Mouse (Mus musculus): ENCODE measurements around the gene Ctbp2. TPM values are rescaled to one million over a fixed set of nuclear protein-coding genes. Genes with fewer than 3 reads are reported as not detected.

Gene Ctbp2
- polyA plus RNA-seq, 1 experiment from 2014 or later, result 60.6 TPM

DNA sequence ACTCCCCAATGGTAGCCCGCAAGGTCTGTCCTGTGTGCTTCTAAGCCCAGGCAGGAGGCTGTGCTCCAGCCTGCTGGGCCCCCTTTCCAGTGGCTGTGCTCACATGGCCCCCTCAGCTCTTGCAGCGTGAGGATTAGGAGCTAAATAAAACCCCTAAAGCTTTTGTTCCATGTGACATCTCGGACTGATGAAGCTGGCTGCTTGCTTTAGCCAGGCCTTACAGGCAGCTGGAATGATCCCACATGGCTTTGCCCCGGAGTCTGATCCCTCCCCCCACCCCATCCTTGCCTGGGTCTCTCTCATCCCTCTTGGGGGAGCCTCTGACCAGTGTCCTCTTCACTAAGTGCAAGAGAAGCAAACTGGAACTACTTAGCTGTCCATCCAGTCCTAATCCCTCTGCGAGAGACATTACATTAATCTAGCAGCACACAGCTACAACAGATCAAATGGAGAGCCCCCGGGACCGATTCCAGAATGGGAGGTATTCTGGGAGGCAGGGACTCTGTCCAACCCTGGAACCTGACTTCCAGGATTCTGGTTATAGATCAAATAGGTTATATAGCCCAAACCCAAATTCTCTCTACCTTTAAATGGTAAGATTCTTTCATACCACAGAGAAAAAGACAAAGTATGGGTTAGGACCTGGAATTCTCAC is 108.6 kb downstream of the Ctbp2 start:
- H3K27me3 ChIP-seq (replicated peaks), result no peaks in the 10 kb centered on the region
- H3K36me3 ChIP-seq, result peaks cover 8% of the 10 kb centered on the region; the same call in 1 of the 2 replicates
- H3K4me1 ChIP-seq (replicated peaks), result peaks cover 78% of the 10 kb centered on the region
- 48% methylated on average over 7 of the region's 7 CpGs for WGBS
- no peak overlapping the region for H3K9ac ChIP-seq
- H3K4me3 ChIP-seq, result no peak overlapping the region
- no peaks in the 10 kb centered on the region for H3K9me3 ChIP-seq (replicated peaks)
- H3K27ac ChIP-seq (ENCODE audit: poor library complexity, severe bottlenecking), result peak overlapping the region; percentile 76
- peak overlapping the region; percentile 27; the same call in 1 of the 2 replicates for H3K4me2 ChIP-seq
- ATAC-seq (ENCODE audit: insufficient number of reproducible peaks, low FRiP score), result no peak

GRCm38 (mm10) chr7:133014631-133015030 is 109.5 kb downstream of the Ctbp2 start:
- H3K4me3 ChIP-seq, result no peak overlapping the region
- WGBS, result 91% methylated on average over 14 of the region's 14 CpGs
- H3K9me3 ChIP-seq (replicated peaks), result no peaks in the 10 kb centered on the region
- peaks cover 14% of the 10 kb centered on the region for H3K36me3 ChIP-seq
- ATAC-seq (ENCODE audit: insufficient number of reproducible peaks, low FRiP score), result no peak
- H3K9ac ChIP-seq, result peak overlapping the region; percentile 53
- peaks cover 78% of the 10 kb centered on the region for H3K4me1 ChIP-seq (replicated peaks)
- peak overlapping the region; percentile 76 for H3K27ac ChIP-seq (ENCODE audit: poor library complexity, severe bottlenecking)
- H3K27me3 ChIP-seq (replicated peaks), result no peaks in the 10 kb centered on the region
- H3K4me2 ChIP-seq, result 0 out of 2 replicates have a peak overlapping the region, but pooled peaks have one; percentile 27

- no peaks in the 10 kb centered on the region for H3K9me3 ChIP-seq (replicated peaks)
- H3K4me1 ChIP-seq (replicated peaks), result peaks cover 78% of the 10 kb centered on the region
- no peaks in the 10 kb centered on the region for H3K27me3 ChIP-seq (replicated peaks)
- WGBS, result 89% methylated on average over 10 of the region's 10 CpGs
- no peak overlapping the region for H3K4me2 ChIP-seq
- no peak overlapping the region for H3K27ac ChIP-seq (ENCODE audit: poor library complexity, severe bottlenecking)
- H3K9ac ChIP-seq, result no peak overlapping the region
- ATAC-seq (ENCODE audit: insufficient number of reproducible peaks, low FRiP score), result no peak
- no peak overlapping the region for H3K4me3 ChIP-seq
- H3K36me3 ChIP-seq, result peaks cover 14% of the 10 kb centered on the region
Measured at GRCm38 (mm10) chr7:133013923-133014322, 110.2 kb downstream of the Ctbp2 start.

DNA sequence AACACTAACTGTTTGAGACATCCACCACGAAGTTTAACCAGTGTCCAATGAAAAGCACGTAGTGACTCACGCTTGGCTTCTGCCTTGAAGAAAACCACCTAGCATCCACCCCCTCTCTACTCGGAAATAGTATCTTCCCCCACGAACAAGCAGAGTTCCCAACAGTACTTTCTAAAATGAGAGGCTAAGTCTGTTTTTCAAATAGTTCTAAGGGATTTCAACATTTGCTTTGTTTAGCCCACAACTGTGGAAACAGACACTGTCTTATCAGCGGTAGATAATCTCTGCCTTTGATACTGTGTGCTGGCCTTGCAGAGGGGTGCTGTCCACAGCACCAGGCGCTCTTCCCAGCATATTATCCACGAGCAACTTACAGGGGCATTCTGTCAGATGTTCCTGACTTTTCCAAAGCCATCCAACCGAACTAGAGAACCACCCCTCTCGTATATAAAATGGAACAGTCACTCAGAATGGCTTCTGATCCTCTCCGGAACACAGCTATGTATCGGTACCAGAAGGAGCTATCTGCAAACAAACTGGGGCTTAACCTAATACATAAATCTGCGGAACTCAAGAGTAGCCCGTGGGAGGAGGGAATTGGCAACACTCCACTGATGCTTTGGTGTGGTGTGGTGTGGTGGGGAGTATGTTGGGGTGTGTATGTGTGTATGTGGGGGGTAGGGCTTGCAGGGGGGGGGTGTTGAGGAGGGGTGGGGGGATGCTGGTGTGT is 111.4 kb downstream of the Ctbp2 start:
- no peak overlapping the region for H3K27ac ChIP-seq (ENCODE audit: poor library complexity, severe bottlenecking)
- 50% methylated on average over 14 of the region's 14 CpGs for WGBS
- H3K36me3 ChIP-seq, result peaks cover 14% of the 10 kb centered on the region
- no peak for ATAC-seq (ENCODE audit: insufficient number of reproducible peaks, low FRiP score)
- peaks cover 84% of the 10 kb centered on the region for H3K4me1 ChIP-seq (replicated peaks)
- H3K9ac ChIP-seq, result no peak overlapping the region
- H3K4me2 ChIP-seq, result no peak overlapping the region; the same call in 1 of the 2 replicates
- H3K4me3 ChIP-seq, result no peak overlapping the region
- H3K9me3 ChIP-seq (replicated peaks), result no peaks in the 10 kb centered on the region
- no peaks in the 10 kb centered on the region for H3K27me3 ChIP-seq (replicated peaks)

DNA sequence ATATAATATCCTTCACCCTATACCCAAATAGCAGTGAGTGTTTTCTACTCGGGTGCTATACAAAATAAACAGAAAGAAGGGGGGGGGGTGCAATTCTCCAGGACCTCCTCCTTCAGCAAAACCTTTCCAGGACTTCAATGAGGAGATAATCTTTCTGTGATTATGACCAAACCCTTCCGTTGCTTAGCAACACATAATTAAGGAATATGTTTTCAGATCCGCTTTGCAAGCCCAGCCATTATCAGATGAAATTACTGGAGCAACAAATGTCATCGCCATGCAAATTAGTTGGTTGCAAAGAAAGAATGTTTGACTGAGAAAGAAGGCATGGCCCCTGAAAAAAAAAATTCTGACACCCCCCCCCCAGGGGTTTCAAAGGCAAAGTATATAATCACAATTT is 112.5 kb downstream of the Ctbp2 start:
- no peak for ATAC-seq (ENCODE audit: insufficient number of reproducible peaks, low FRiP score)
- peak overlapping the region; percentile 49; the same call in 1 of the 2 replicates for H3K27ac ChIP-seq (ENCODE audit: poor library complexity, severe bottlenecking)

GRCm38 (mm10) chr7:133011191-133011590 is 113.0 kb downstream of the Ctbp2 start:
- Histone ChIP-seq H3K4me3 (no peak overlapping the region), H3K27me3 (replicated peaks) (no peaks in the 10 kb centered on the region), H3K36me3 (peaks cover 14% of the 10 kb centered on the region), H3K4me2 (peak overlapping the region; percentile 16; the same call in 1 of the 2 replicates), H3K9ac (no peak overlapping the region), H3K9me3 (replicated peaks) (no peaks in the 10 kb centered on the region), H3K27ac (ENCODE audit: poor library complexity, severe bottlenecking) (peak overlapping the region; percentile 49), H3K4me1 (replicated peaks) (peaks cover 90% of the 10 kb centered on the region)
- ATAC-seq (ENCODE audit: insufficient number of reproducible peaks, low FRiP score), result no peak
- 38% methylated on average over 5 of the region's 5 CpGs for WGBS

More for the DNA sequence above, 112.5 kb downstream of the Ctbp2 start:
- no peaks in the 10 kb centered on the region for H3K27me3 ChIP-seq (replicated peaks)
- peaks cover 14% of the 10 kb centered on the region for H3K36me3 ChIP-seq
- H3K4me1 ChIP-seq (replicated peaks), result peaks cover 90% of the 10 kb centered on the region
- no peak overlapping the region for H3K9ac ChIP-seq
- peak overlapping the region; percentile 16; the same call in 1 of the 2 replicates for H3K4me2 ChIP-seq
- 63% methylated on average over 4 of the region's 4 CpGs for WGBS
- H3K4me3 ChIP-seq, result no peak overlapping the region
- no peaks in the 10 kb centered on the region for H3K9me3 ChIP-seq (replicated peaks)

GRCm38 (mm10) chr7:133010477-133010876 is 113.7 kb downstream of the Ctbp2 start:
- 92% methylated on average over 3 of the region's 3 CpGs for WGBS
- H3K4me2 ChIP-seq, result no peak overlapping the region
- peaks cover 15% of the 10 kb centered on the region for H3K36me3 ChIP-seq
- no peaks in the 10 kb centered on the region for H3K27me3 ChIP-seq (replicated peaks)
- no peak overlapping the region for H3K9ac ChIP-seq
- no peaks in the 10 kb centered on the region for H3K9me3 ChIP-seq (replicated peaks)
- peaks cover 91% of the 10 kb centered on the region for H3K4me1 ChIP-seq (replicated peaks)
- H3K27ac ChIP-seq (ENCODE audit: poor library complexity, severe bottlenecking), result 0 out of 2 replicates have a peak overlapping the region, but pooled peaks have one; percentile 10
- ATAC-seq (ENCODE audit: insufficient number of reproducible peaks, low FRiP score), result no peak
- H3K4me3 ChIP-seq, result no peak overlapping the region

DNA sequence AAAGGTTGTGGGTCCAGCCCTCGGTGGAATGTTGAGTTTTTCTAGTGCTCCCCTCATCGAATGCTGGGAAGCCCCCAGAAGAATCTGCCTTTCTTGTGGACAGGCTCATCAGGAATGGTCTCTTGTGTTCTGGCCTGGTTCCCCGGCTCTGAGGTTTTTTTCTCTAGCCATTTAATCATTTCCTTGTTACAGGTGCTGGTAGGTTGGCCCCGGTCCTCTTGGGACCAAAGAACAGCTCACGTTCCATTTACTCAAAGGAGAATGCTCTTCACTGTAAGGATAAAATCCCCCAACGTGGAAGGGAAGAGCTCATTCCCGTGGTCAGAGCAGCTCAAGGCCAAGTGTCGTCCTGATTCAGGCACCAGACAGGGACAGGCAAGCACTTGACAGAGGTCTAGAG is 114.5 kb downstream of the Ctbp2 start:
- H3K36me3 ChIP-seq, result peaks cover 21% of the 10 kb centered on the region
- no peaks in the 10 kb centered on the region for H3K9me3 ChIP-seq (replicated peaks)
- no peak overlapping the region for H3K4me3 ChIP-seq
- H3K4me1 ChIP-seq (replicated peaks), result peaks cover 90% of the 10 kb centered on the region
- no peak overlapping the region for H3K27ac ChIP-seq (ENCODE audit: poor library complexity, severe bottlenecking)
- no peak overlapping the region for H3K9ac ChIP-seq
- H3K27me3 ChIP-seq (replicated peaks), result no peaks in the 10 kb centered on the region
- 80% methylated on average over 8 of the region's 8 CpGs for WGBS
- no peak overlapping the region for H3K4me2 ChIP-seq
- ATAC-seq (ENCODE audit: insufficient number of reproducible peaks, low FRiP score), result no peak

DNA sequence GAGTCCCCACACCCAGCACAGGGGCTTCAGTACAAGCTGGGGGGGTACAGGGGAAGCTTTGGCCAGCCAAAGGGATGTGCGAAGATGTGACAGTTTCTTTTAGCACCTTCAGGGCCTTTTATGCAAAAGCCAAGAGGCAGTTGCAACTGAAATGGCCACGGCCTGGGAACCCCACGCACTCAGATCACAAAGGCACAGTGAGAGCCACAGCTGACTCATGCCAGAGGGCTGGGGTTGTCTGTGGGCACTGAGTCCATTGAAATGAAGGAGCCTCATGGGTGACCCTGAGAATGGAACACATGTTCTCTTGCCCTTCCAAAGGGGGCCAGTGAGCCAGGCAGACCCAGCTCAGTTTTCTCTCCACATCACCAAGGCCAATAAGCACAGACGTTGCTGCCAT is 115.5 kb downstream of the Ctbp2 start:
- H3K9me3 ChIP-seq (replicated peaks), result no peaks in the 10 kb centered on the region
- peaks cover 90% of the 10 kb centered on the region for H3K4me1 ChIP-seq (replicated peaks)
- H3K27me3 ChIP-seq (replicated peaks), result no peaks in the 10 kb centered on the region
- no peak for ATAC-seq (ENCODE audit: insufficient number of reproducible peaks, low FRiP score)
- peaks cover 16% of the 10 kb centered on the region for H3K36me3 ChIP-seq
- H3K9ac ChIP-seq, result no peak overlapping the region
- H3K4me2 ChIP-seq, result no peak overlapping the region
- no peak overlapping the region for H3K4me3 ChIP-seq
- 83% methylated on average over 4 of the region's 4 CpGs for WGBS
- H3K27ac ChIP-seq (ENCODE audit: poor library complexity, severe bottlenecking), result no peak overlapping the region

DNA sequence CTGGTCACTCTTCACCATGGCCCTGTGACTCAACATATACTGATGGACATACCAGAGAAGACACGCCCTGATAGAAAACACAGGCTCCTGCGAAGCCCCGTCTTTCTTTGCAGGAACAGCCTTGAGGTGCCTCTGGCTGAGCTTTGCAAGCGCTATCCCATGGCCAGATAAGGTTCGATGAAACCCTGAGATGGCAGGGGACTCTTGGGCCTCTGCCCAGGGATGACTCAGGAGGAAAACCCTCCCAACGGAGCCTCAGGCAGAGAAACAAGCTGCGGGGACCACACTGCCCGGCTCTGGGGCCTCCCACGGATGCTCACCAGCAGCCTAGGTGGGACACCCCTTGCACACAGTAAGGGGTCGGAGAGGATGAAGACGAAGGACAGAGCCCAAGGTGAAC is 116.8 kb downstream of the Ctbp2 start:
- 41% methylated on average over 11 of the region's 11 CpGs for WGBS
- Histone ChIP-seq H3K27me3 (replicated peaks) (no peaks in the 10 kb centered on the region), H3K27ac (ENCODE audit: poor library complexity, severe bottlenecking) (peak overlapping the region; percentile 2; the same call in 1 of the 2 replicates), H3K4me2 (no peak overlapping the region), H3K4me1 (replicated peaks) (peaks cover 83% of the 10 kb centered on the region), H3K36me3 (peaks cover 13% of the 10 kb centered on the region), H3K4me3 (no peak overlapping the region), H3K9me3 (replicated peaks) (no peaks in the 10 kb centered on the region), H3K9ac (no peak overlapping the region)
- ATAC-seq (ENCODE audit: insufficient number of reproducible peaks, low FRiP score), result no peak

DNA sequence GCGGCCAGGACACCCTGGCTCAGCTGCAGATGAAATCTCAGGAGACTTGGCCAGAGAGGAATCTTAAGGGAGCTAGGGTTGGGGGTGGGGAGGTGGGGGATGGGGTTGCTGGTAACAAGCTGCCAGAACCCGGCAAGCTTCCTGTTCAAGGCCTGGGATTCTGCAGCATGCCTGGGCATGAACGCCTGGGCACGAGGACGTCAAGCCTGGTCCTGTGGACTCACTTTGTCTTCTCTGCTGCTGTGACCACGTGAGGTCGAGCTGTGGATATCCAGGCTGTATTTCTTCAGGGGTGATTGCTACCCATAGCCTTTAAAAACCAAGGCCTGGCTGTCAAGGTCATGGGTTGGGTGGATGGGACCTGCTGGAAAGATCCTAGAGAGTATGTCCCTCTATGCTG is 118.4 kb downstream of the Ctbp2 start:
- Histone ChIP-seq H3K27ac (ENCODE audit: poor library complexity, severe bottlenecking) (no peak overlapping the region), H3K9me3 (replicated peaks) (no peaks in the 10 kb centered on the region), H3K27me3 (replicated peaks) (no peaks in the 10 kb centered on the region), H3K4me1 (replicated peaks) (peaks cover 71% of the 10 kb centered on the region), H3K9ac (no peak overlapping the region), H3K36me3 (peaks cover 16% of the 10 kb centered on the region), H3K4me2 (no peak overlapping the region), H3K4me3 (no peak overlapping the region)
- no peak for ATAC-seq (ENCODE audit: insufficient number of reproducible peaks, low FRiP score)
- 79% methylated on average over 7 of the region's 7 CpGs for WGBS
